Mouse (Mus musculus) stomach, postnatal 0 days (tissue): ENCODE data around the gene Osbpl6. TPM values are rescaled to one million over a fixed set of nuclear protein-coding genes. Genes with fewer than 3 reads are reported as not detected.

ENCODE experiments used
- ATAC-seq: fragments of 200-750 bp; cut with Nextera tagmentation; 2 replicates; pipeline ENCODE4 v1.8.0; 2017; ENCODE audit not compliant: low FRiP score, low TSS enrichment
- DNase-seq: peaks from one replicate; pipeline ENCODE4 v3.0.0-alpha.2; 2016; ENCODE audit warnings: low spot score
- H3K27ac ChIP-seq: fragments of 300-500 bp; sonication (generic); replicated peaks from 2 replicates; pipeline ENCODE4 v1.5.1; 2014; ENCODE audit warnings: mild to moderate bottlenecking, control low read depth
- H3K27me3 ChIP-seq: fragments of 300-500 bp; sonication (generic); 2 replicates; pipeline ENCODE4 v1.6.1; 2014; ENCODE audit warnings: low read length; ENCODE audit not compliant: control insufficient read depth, insufficient read depth
- H3K36me3 ChIP-seq: fragments of 300-500 bp; sonication (generic); 2 replicates; pipeline ENCODE4 v1.6.1; 2014; ENCODE audit warnings: low read length, mixed read lengths; ENCODE audit not compliant: control insufficient read depth, insufficient read depth
- H3K4me1 ChIP-seq: fragments of 300-500 bp; sonication (generic); replicated peaks from 2 replicates; pipeline ENCODE4 v1.6.1; 2014; ENCODE audit warnings: antibody characterized with exemption; ENCODE audit not compliant: control insufficient read depth, insufficient read depth
- H3K4me2 ChIP-seq: fragments of 300-500 bp; sonication (generic); replicated peaks from 2 replicates; pipeline ENCODE4 v1.6.1; 2014; ENCODE audit warnings: low read depth, mild to moderate bottlenecking, control low read depth, moderate library complexity
- H3K4me3 ChIP-seq: fragments of 300-500 bp; sonication (generic); 2 replicates; pipeline ENCODE4 v1.5.1; 2014; ENCODE audit warnings: low read depth, low read length, control low read depth
- H3K9ac ChIP-seq: fragments of 300-500 bp; sonication (generic); 2 replicates; pipeline ENCODE4 v1.6.1; 2014; ENCODE audit warnings: mild to moderate bottlenecking, low read length, control low read depth, mixed read lengths
- H3K9me3 ChIP-seq: fragments of 300-500 bp; sonication (generic); 2 replicates; pipeline ENCODE4 v1.6.1; 2016; ENCODE audit warnings: low read length; ENCODE audit not compliant: control insufficient read depth
- CTCF ChIP-seq: IDR thresholded peaks from 2 replicates; pipeline ENCODE4 v1.5.1; 2016; ENCODE audit warnings: antibody characterized with exemption, low read depth, mild to moderate bottlenecking, moderate library complexity
- EP300 ChIP-seq: optimal IDR thresholded peaks from 2 replicates; pipeline ENCODE3; 2016; ENCODE audit warnings: antibody characterized with exemption
- WGBS: fragments of 180-500 bp; shearing (Covaris S2); extraction: QIAGEN DNeasy Blood & Tissue Kit; methylation state at CpG from one replicate; pipeline ENCODE4 v1.1.7; 2014; 5-methylcytosine and 5-hydroxymethylcytosine counted together
- polyA plus RNA-seq: library from polyadenylated mRNA; unstranded; fragments of >200 nt; fragmentation: Nextera tagmentation; extraction: Ambion mirVana; gene quantifications from 2 replicates; pipeline ENCODE4 v1.2.1, GENCODE M21; 2015

Osbpl6 gene
- polyA plus RNA-seq, 1 experiment from 2014 or later: 4.7 TPM

GRCm38 (mm10) chr2:76378646-76379045, 27.7 kb upstream of the Osbpl6 start:
- Histone ChIP-seq H3K27me3 (no peaks in the 10 kb centered on the region), H3K4me1 (no peaks in the 10 kb centered on the region), H3K27ac (no peak overlapping the region), H3K4me2 (no peak overlapping the region), H3K9me3 (no peaks in the 10 kb centered on the region), H3K9ac (no peak overlapping the region), H3K36me3 (peaks cover 30% of the 10 kb centered on the region), H3K4me3 (no peak overlapping the region)
- no peak for DNase-seq
- TF ChIP-seq EP300 (no peak), CTCF (no peak)
- WGBS: 95% methylated on average over 19 of the region's 19 CpGs
- no peak for ATAC-seq

GRCm38 (mm10) chr2:76386531-76386930, 19.8 kb upstream of the Osbpl6 start:
- DNase-seq (no peak), ATAC-seq (no peak)

GRCm38 (mm10) chr2:76400178-76400577, 6.1 kb upstream of the Osbpl6 start:
- Histone ChIP-seq H3K36me3 (no peaks in the 10 kb centered on the region), H3K4me3 (no peak overlapping the region), H3K9me3 (no peaks in the 10 kb centered on the region), H3K27ac (no peak overlapping the region), H3K4me1 (no peaks in the 10 kb centered on the region), H3K4me2 (no peak overlapping the region), H3K9ac (no peak overlapping the region), H3K27me3 (no peaks in the 10 kb centered on the region)
- ATAC-seq (no peak), DNase-seq (no peak)
- TF ChIP-seq CTCF (no peak), EP300 (no peak)

More at GRCm38 (mm10) chr2:76386531-76386930, 19.8 kb upstream of the Osbpl6 start:
- no peak overlapping the region for H3K27ac ChIP-seq
- no peak overlapping the region for H3K4me3 ChIP-seq
- no peaks in the 10 kb centered on the region for H3K9me3 ChIP-seq
- no peak overlapping the region for H3K4me2 ChIP-seq
- peaks cover 3% of the 10 kb centered on the region; the same call in 1 of the 2 replicates for H3K36me3 ChIP-seq
- TF ChIP-seq EP300: no peak
- TF ChIP-seq CTCF: no peak
- no peak overlapping the region for H3K9ac ChIP-seq
- no peaks in the 10 kb centered on the region for H3K27me3 ChIP-seq
- no peaks in the 10 kb centered on the region for H3K4me1 ChIP-seq

- Histone ChIP-seq H3K36me3 (no peaks in the 10 kb centered on the region), H3K4me2 (peak overlapping the region; percentile 98), H3K27me3 (no peaks in the 10 kb centered on the region), H3K9me3 (no peaks in the 10 kb centered on the region), H3K27ac (0 out of 2 replicates have a peak overlapping the region, but pooled peaks have one; percentile 24), H3K9ac (peak overlapping the region; percentile 74), H3K4me3 (peak overlapping the region; percentile 87), H3K4me1 (no peaks in the 10 kb centered on the region)
- TF ChIP-seq CTCF (no peak), EP300 (no peak)
- 4% methylated on average over 15 of the region's 15 CpGs for WGBS
- ATAC-seq (peak; percentile 6; the same call in 1 of the 2 replicates), DNase-seq (no peak)
Measured at GRCm38 (mm10) chr2:76405596-76406150, 635 bp upstream of the Osbpl6 start.

- DNase-seq (peak; percentile 60), ATAC-seq (peak; percentile 56)
- Histone ChIP-seq H3K4me3 (peak overlapping the region; percentile 87), H3K36me3 (no peaks in the 10 kb centered on the region), H3K4me2 (peak overlapping the region; percentile 98), H3K9ac (peak overlapping the region; percentile 74), H3K27ac (peak overlapping the region; percentile 56), H3K27me3 (no peaks in the 10 kb centered on the region), H3K9me3 (no peaks in the 10 kb centered on the region), H3K4me1 (no peaks in the 10 kb centered on the region)
- TF ChIP-seq CTCF (no peak), EP300 (no peak)
- under 1% methylated on average over 49 of the region's 49 CpGs for WGBS
Measured at GRCm38 (mm10) chr2:76406937-76407441, 681 bp downstream of the Osbpl6 start.

GRCm38 (mm10) chr2:76409526-76409925, 3.2 kb downstream of the Osbpl6 start:
- ATAC-seq: no peak
- Histone ChIP-seq H3K4me3 (no peak overlapping the region), H3K4me1 (no peaks in the 10 kb centered on the region), H3K9me3 (no peaks in the 10 kb centered on the region), H3K27me3 (no peaks in the 10 kb centered on the region), H3K9ac (no peak overlapping the region), H3K27ac (no peak overlapping the region), H3K36me3 (no peaks in the 10 kb centered on the region), H3K4me2 (no peak overlapping the region)
- WGBS: 56% methylated on average over 1 of the region's 1 CpGs
- DNase-seq: no peak
- TF ChIP-seq EP300 (no peak), CTCF (no peak)
